Mouse (Mus musculus) lung, adult 2 months (tissue): ENCODE results near the gene Gm17268.

Experiments used
- CTCF ChIP-seq: fragments of 200-500 bp; IDR thresholded peaks from 2 replicates; pipeline ENCODE4 v1.5.1; 2011; ENCODE audit warnings: mild to moderate bottlenecking, low read length, control low read depth; ENCODE audit not compliant: insufficient read depth
- POLR2A ChIP-seq: fragments of 200-500 bp; IDR thresholded peaks from 2 replicates; pipeline ENCODE4 v1.6.1; 2011; ENCODE audit warnings: low read depth, mild to moderate bottlenecking, control low read depth, low read length, borderline replicate concordance; ENCODE audit errors: extremely low read depth

- TF ChIP-seq CTCF (no peak), POLR2A (no peak)
Observed at GRCm38 (mm10) chr11:82038535-82038934, at the start of gene Gm17268.
